Mouse (Mus musculus): ENCODE measurements around the gene Phf21a.

The Phf21a gene

DNA sequence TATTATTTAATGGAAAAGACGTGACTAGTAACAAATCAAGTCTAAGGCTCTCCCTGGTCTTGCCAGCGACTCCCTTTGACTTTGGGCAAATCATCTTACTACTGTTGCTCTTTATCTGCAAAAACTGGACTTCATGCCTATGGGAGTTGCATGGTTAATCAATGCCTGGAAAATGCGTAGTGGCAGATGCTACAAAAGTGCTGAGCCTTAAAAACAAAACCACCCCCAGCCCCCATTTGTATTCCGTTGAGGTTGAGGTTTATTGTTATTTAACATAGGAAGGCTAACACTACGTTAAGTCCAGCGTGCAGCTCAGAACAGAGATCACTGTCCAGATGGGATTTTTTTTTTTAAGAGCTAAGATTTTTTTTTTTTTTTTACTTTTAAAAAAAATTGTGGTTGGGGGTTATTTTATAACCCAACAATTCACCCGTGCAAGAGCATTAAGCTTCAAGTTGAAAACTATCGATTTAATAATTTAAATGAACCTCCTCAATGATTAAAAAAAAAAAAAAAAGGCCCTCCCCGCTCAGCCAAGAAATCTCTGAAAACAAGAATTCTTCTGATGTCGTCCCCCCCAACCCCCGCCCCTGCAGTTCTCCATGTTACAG, 89.3 kb downstream of the Phf21a start:
- peak; percentile 34 for DNase-seq (ENCODE audit: low spot score)

DNA sequence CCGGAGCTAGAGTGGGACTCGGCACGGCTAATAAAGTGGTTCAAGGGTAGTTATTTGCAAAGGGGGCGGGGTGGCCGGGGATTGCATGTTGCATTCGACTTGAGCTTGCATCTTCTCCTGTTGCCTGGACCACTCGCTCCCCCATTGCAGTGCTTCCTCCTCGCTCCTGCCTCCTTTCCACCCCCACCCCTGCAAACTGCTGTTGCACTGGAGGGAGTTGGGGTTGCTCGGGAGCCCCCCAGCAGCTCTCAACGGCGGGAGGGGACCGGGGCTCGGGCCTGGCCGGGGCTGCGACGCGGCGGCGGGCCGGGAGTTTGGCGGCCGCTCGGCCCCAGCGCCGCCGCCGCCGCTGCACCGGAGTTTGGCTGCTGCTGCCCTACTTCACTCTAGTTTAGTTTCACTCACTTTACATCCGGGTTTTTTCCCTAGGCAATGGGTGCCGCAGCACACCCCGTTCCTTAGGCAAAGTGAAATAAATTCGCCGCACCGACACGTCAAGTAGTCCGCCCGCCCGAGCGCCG, 90.1 kb downstream of the Phf21a start:
- peak; percentile 95 for DNase-seq (ENCODE audit: low spot score)

DNA sequence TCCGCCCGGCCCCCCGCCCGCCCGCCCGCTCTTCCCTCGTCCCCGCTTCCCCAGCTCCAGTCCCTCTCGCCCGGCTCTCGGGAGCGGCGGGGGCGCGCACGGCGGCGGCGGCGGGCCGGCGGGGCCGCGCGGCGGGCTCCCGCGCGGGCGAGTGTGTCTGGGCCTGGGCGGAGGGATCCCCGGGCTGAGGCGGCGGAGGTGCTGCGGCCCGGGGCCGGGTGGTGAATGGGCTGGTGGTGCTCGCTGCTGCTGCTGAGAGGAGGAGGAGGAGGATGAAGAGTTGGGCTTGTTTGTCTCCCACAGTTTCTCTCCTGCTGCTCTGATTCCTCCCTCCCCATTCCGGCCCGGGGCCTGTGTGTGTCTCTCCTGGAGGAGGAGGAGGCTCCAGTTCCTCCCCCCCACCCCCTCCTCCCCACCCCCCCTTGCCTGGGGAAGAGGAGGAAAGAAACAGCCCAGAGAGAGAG, 90.7 kb downstream of the Phf21a start:
- DNase-seq (ENCODE audit: low spot score): peak; percentile 94

DNA sequence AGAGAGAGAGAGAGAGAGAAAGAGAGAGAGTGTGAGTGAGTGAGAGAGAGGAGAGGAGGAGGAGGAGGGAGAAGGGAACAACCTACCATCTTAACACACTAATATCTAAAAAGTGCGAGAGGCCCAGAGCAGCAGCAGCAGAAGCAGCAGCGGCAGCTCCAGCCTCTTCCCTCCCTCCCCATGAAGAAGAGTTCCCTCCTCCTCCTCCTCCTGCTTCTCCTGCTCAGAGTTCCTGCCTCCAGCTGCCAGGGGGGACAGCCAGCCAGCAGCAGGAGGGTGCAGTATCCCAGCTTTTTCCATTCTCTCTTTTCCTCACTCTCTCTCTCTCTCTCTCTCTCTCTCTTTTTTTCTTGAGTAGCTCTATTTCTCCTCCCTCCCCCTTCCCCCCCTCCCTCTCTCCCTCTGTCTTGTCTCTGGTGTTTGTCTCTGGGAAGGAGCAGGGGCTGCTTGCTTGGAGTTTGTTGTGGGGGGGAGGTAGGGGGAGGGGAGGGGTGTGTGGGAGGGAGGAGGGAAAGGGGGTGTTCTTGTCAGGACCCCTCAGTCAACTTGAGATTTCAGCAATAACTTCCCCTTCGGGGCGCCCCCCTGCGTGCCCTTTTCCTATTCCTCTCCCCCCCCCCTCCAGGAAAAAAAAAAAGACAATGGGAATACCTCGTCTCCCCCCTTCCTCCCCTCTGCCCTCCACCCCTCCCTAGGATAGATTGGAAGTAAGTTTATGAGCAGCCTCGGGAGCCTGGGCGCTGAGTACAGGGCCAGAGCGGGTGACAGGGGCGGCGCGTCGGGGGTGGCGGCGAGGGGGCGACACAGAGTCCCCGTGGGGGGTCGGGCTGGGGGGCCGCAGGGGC, 91.4 kb downstream of the Phf21a start:
- DNase-seq (ENCODE audit: low spot score): peak; percentile 74

DNA sequence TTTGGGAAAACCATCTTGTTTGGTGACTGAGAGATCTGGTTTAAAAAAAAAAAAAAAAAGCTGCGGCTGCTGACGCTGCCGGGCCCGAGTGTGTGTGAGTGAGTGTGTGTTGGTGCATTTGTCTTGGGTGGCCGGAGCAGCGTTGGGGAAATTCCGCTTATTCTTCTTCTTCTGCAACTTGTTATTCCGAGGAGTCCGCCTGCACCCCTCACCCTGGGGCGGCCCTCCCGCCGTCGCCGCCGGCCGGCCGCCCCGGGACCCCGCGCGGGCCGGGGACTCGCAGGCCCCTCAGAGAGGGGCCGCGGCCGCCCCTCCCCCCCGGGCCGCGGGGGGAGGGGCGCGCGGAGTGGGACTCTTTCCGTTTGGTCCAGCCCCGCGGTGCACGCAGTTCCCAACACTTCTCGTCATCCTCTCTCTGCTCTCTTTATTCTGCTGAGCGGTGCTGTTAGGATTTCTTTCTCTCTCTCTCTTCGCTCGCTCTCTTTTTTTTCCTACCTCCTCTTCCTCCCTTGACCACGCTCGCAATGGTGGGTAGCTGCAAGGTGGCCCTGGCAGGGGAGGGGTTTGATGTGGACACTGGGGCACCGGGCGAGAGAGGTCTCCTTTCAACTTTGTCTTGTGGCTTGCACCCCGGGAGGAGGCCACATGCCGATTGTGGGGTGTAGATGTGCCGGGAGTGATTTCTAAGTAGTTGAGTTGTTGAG, 92.3 kb downstream of the Phf21a start:
- DNase-seq (ENCODE audit: low spot score): peak; percentile 74

DNA sequence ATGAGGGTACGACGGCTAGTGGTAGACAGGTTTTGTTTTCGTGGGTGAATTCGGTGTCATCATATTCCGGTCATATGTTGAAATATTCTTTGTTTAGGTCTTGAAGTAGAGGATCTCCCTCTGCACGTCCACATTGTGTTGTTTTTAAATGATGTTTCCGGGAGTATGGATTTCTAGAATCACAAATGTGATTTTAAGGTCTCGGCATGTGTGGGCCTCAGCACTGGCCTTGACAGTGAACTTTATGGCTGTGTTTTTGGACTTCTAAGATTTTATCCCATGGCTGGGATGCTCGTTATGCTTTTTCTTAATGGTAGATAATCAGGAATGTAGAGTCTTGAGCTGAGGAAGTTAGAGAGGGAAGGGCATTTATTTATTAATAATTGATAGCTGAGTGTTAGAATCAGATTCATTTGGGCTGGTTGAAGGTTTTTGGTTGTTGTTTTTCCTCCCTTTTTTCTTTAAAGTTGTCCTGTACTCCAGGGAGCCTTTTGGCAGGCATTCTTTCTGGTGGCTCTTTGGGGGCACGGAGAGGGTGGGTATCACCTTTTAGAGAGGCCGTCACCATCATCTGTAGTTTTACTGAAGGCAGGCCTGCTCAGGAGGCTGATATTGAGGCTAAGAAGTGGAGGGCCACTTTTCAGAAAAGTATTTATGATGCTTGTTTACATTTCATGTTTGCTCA, 93.0 kb downstream of the Phf21a start:
- no peak for DNase-seq (ENCODE audit: low spot score)

DNA sequence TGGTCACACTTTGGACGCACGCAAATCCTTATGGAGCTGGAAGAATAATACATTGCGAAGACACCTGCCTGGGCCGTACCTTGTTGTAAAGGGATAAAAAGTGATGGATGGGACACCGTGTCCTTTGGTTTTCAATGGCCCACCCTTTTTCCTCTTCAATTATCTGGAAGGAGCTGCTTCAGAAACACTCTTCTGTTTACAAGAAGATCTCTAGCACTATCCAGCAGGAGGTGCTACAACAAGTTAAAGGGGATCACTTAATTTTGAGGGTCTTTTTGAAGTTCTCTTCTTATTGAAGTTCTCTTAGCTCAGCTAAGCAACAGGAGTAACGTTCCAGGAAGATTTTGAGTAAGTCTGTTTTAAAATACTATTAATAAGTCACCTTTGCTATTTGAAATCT, 94.1 kb downstream of the Phf21a start:
- no peak for DNase-seq (ENCODE audit: low spot score)

DNA sequence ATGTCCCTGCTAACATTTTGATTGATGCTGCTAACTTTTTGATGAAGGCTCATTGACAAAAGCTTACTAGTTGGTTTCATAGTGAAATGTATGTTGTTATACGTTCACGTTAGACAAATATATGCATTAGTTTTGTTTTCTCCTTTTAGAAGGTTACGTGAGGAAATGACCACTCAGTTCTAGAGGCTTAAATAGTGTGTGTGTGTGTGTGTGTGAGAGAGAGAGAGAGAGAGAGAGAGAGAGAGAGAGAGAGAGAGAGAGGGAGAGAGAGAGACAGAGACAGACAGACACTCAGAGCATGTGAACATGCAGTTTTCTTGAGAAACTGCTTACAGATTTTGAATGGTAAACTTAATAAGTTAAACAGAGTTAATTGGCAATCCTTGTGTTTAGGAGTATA, 95.8 kb downstream of the Phf21a start:
- no peak for DNase-seq (ENCODE audit: low spot score)

DNA sequence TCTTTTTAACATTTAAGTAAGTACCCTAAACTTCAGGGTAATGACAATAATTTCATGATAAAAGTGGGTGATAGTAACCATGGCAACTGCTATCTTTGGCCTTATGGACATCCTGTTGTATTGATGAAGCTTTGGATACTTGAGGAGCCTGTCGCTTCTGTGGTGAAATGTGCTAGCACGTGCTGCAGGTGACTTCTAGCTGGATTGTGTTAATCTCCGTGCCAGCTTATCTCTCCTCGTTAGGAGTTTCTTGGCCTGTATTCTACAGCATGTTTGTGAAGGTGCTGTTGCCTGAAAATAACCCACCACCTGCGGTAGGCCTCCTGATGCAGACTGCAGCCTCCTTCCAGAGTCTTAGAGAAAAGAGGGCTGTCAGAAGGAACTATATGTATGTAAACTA, 98.0 kb downstream of the Phf21a start:
- no peak for DNase-seq (ENCODE audit: low spot score)

DNA sequence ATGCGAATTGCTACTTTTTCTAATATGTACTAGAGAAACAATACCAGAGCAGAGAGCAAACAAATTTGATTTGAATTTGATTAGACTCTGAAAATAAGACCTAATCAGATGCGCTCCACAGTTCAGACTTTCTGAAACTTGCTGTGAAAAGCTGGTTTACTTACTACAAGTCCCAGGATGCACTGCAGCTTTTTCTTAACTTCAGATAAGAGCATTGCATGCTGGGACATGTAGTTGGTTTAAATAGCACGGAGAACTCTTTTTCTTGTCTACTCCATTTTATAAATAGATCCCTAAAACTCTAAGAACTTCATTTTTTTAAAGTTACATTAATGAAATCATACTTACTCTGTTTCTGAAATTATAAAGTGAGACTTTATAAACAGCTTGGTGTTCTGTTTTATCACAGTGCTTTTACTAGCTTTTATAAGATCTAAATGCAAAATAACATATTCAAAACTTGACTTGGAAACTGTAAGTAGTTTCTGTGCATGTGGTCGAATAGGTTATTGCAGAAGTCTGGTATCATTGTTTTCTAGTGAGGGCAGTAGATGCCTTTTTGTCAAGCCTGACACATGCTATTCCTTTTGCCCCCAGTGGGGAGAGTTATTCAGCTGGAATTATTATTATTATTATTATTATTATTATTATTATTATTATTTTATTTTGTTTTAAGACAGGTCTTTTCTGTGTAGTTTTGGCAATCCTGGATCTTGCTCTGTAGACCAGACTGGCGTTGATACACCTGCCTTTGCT, 99.1 kb downstream of the Phf21a start:
- peak; percentile 60 for DNase-seq (ENCODE audit: low spot score)

DNA sequence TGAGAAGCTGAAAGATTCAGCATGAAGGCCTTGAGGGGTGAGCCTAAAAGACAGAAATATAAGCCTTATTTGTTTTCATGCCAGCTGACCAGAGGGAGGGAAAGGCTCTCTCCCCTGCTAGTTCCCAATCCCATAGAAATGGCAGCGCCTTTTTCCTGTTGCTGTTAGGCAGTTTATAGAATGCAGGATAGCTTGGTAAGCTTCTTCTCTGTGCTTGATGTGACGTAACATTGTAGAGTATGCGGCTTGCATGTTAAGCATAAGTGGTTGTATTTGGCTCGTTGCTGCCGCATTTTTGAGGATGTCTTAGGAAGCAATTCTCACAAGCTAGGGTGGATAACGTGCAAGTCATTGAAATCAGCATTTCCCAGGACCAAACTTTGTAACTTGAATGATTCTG, 105.2 kb downstream of the Phf21a start:
- DNase-seq (ENCODE audit: low spot score): no peak

DNA sequence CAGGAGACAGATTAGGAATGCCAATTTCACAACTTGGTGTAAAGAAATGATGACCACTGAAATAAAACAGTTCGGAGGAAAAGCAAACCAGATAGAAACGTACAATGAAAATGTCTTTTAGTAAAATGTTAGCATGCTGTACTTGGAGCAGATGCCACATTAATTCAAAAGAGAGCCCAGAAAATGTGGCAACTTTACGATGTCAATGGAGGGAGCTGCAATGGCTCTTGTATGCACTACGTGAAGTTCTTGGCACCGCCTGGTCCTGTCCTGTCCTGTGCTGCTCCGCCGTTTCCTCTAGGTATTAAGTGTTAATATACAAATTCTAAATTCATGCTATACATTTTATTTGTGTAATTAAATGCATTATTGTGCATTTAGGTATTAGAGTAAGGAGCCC, 105.8 kb downstream of the Phf21a start:
- DNase-seq (ENCODE audit: low spot score): no peak

DNA sequence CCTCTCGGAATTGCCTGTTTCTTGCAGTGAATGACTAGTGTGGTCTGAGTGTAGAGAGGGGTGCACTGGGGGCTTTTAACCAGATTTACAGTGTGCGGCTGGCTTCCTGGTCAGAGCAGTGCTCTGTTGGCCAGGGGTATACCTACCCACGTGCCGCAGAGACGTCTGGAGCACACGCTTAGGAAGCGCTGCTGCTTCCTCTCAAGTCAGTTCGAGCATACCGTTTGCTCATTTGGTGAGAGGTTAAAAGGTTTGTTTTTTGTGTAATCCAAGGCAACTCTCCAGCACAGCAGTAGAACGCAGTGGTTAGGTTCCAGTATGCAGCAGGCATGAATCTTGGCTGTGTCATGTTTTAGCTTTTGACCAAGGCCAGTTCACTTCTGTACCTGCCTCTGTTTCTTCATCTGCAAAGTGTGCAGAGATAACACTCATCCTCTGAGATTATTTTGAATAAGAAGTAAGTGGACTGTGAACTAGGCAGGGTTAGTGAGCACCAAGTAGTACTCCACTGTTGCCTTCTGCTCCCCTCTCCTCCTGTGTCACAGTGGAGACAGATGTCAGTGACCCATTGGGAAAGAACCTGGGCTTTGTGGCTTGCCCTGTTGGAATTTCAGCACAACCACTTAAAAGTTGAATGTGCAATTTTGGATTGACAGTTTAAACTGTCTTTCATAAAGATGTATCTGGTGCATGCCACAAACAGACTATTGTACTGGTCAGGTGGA, 106.8 kb downstream of the Phf21a start:
- DNase-seq (ENCODE audit: low spot score): no peak

DNA sequence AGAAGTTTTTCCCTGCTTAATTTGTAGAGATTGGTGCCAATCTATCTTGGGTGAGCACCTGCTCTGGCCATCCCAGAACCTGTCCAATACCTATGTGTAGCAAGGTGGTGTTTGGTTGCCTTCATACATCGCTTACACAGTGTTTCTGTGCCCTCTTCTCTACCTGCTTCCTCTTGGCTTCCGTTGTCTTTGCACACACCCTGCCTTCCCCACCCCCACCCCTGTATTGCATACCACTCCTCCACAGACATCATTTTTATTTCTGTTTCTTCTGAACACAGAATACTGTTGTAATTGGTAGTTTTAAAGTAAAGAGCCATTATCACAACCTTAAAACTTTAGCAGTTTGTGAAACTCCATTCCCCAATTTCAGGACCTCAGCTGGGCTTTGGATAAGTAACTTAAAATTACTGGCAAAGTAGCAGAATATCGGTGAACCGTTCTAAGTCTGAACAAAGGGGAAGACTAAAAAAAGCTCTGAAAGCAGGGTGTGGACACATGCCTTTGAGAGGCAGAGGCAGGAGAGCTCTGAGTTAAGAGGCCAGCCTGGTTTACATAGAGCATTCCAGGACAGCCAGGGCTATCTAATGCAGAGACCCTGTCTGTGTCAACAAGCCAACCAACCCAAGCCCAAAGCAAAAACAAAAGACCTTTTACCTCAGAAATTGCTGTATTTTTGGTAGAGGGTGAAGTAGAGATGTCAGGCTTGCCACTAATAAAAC, 109.6 kb downstream of the Phf21a start:
- DNase-seq (ENCODE audit: low spot score): no peak

DNA sequence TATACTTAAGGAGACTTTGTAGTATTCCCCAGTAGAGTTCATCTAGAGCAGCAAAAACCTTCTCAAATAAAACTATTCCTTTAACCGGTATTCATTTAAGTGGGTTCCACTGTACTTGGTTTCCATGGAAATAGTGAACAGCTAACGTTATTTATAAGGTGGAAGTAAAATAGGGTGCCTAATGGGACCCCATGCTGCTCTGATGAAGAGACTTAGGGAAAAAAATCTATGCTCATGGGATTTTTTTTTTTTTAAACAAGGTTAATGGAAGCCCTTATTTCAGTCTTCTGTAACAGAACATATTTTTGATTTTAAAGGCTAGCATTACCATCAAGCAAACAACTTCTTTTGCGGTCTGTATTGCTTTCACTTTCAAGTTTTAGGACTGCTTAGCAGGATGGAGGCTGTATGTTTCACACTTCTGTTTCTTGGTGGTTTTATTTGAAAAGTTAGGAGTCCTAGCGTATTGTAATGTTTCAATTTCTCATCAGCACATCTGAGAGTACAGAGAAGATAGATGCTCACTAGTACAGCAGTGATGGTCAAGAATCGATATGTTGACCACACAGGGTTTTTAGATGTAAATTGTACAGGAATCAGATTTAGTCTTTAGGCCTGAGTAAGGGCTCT, 112.2 kb downstream of the Phf21a start:
- DNase-seq (ENCODE audit: low spot score): no peak

DNA sequence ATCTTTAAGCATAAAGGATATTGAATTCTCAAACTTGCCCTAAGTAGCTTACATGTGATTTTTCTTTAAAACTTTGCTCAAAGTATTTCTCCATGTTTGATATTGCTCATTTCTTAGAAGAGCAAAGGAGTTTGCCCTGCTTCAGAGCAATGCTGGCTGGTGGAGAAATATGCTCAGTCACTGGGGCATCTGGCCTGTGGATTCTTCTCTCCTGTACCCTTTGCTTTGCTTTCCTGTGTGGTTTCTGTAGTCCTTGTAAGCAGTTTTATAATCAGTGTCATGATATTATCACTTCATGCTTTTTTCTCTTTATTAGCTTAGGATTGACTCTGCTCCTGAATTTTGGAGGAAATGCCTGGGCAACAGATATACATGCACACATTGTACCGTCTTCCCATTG, 117.5 kb downstream of the Phf21a start:
- no peak for DNase-seq (ENCODE audit: low spot score)

DNA sequence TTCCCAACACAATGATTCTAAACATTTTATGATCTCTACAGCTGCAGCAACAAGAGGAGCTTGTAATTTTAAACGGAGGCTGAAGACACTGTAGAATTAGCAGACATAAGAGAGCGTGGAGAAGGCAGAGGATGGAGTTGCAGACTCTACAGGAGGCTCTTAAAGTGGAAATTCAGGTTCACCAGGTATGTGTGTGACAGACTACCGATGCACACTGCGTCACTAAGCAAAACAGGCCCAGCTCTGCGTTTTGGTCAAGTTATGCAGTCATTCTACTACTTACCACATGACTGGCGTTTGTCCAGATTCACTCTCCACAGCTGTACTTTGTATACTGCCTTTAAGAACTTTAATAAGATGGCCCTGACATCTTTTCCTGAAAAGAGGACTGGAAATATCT, 128.5 kb downstream of the Phf21a start:
- no peak for DNase-seq (ENCODE audit: low spot score)

DNA sequence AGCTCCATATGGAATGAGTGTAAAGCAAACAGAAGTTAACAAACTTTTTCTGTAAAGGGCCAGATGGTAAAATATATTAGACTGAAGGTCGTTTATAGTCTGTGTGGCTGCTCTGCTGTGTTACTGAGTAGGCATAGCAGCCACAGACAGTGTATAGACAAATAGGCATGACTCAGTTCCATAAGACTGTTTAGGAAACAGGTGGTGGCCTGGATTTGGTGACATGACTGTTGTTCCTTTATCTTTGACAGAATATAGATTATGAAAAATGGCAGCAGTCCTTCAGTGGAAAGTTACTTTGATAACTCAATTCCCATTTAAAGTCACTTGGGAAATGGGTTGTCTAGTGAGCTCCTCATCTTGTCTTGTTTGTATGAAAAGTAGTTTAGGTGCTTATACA, 132.7 kb downstream of the Phf21a start:
- DNase-seq (ENCODE audit: low spot score): no peak

DNA sequence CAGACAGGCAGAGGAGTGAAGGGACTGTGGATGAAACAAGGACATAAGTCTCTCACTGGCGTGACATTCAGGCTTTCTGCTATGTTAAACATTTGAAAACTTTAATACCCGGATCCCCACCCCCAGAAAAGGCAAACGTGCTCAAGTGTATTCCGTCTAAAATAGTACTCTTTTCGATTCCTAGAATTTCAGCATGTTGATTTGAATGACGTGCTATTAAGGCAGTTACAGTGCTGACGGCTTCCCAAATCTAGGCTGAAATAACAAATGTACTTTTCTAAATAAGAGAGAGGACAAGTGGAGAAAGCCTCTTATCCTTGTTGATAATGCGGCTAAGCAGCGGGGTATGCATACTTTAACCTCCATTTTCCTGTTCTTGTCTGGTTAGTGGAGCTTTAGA, 137.1 kb downstream of the Phf21a start:
- no peak for DNase-seq (ENCODE audit: low spot score)

DNA sequence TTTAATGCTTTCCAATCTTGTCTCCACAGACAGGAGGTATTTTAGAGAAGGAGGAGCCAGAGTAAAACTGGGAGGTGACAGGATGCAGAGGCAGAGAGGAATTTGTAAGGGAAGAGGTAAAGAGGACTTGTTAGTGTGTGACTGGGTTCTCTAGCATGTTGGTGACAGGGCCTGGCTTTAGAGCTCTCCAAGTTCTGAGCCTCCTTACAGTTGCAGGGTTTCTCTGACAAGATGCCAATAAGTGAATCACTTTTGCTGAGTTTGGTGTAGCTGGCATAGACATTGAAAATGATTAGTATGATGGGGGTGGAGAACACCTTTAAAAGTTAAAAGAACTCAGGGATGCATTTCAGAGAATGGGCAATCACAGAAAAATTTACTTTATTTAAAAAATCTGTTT, 138.8 kb downstream of the Phf21a start:
- no peak for DNase-seq (ENCODE audit: low spot score)
